Mouse (Mus musculus) T-helper 17 cell (primary cell): ENCODE measurements around the gene Cwf19l1.

Experiments
- in situ Hi-C, 2 experiments: fragments of 300-600 bp; cut with MboI, MseI; formaldehyde crosslinking; loops; 1 replicate in 1 of 2; 2 replicates in 1 of 2; pipeline ENCODE4 v1.15.1; 2025; ENCODE audit warnings: high pct_unique_total_duplicates in 2 of 2

Gene Cwf19l1

DNA sequence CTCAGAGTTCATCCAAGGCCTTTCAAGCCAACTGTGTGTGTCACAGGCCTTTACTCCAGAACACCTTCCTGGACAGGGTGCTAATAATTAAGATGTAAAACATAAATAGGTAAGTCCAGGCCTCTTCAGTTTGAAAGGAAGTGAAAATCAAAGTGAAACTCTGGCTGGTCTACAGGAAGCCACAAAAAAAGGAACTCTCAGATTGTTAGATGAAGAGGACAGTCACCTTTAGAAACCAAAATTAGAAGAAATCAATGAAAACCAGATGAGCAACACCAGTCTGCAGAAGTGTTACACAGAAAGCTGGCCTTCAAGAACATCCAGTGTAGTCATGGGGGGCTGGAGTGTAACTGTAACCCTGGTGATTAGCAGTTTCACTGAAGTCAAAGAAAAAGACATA is 17.9 kb downstream of the Cwf19l1 start:
- in situ Hi-C loops: no loop called here

DNA sequence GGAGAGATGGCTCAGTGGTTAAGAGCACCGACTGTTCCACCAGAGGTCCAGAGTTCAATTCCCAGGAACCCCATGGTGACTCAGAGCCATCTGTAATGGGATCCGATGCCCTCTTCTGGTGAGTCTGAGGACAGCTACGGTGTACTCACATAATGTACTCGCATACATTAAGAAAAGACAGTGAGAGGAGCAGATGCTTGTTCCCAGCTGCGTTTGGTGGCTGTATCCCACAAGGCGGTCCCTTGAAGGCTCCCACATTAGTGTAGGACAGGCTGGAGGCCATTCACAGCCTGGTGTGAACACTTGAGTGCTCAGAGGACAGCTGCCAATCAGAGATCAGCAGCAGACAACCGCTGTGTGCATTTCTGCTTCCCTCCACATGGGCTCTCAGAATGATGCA is 24.0 kb downstream of the Cwf19l1 start:
- in situ Hi-C loops: no loop called here

DNA sequence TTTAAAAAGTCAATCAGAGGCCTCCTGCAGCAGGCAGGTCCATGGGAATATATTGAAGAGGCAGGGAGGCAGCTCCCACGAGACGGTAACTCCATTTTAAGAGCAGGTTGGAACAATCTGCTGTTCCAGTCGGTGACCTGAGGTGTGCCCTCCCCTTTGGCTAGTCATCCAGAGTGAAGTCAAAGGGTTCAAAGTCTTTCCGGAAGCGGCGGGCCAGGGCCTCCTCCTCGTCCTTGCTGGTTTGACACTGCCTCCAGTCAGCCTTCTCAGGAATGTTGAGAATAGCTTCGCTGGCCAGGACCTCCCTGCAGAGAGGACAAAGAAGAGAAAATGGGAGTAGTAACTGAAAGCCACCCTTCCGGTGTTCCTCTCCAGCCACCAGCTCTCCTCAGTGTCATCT is 25.3 kb downstream of the Cwf19l1 start:
- in situ Hi-C loops: no loop called here

DNA sequence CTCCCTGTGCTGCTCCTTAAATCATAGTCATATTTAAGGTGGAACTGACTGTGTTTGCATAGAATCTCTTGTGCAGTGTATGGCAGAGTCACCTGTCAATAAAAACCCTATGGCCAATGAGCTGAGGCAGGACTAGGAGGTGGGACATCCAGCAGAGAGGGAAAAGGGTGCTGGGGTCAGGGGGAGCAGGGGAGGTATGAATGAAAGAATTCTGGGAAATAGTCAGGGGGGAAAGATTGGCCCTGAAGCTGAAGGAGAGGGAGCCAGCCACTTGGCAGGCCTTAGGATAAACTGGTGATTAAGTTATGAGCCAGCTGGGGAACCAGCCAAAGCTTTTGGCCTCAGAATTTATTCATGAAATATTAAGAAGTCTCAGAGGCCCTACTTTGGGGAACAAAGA is 26.7 kb downstream of the Cwf19l1 start:
- in situ Hi-C loops: loop anchor here in 1 of 2 experiments (5.0 kb wide), 1 partner anchor 42 kb away; the partner anchor contains the start of gene Erlin1

DNA sequence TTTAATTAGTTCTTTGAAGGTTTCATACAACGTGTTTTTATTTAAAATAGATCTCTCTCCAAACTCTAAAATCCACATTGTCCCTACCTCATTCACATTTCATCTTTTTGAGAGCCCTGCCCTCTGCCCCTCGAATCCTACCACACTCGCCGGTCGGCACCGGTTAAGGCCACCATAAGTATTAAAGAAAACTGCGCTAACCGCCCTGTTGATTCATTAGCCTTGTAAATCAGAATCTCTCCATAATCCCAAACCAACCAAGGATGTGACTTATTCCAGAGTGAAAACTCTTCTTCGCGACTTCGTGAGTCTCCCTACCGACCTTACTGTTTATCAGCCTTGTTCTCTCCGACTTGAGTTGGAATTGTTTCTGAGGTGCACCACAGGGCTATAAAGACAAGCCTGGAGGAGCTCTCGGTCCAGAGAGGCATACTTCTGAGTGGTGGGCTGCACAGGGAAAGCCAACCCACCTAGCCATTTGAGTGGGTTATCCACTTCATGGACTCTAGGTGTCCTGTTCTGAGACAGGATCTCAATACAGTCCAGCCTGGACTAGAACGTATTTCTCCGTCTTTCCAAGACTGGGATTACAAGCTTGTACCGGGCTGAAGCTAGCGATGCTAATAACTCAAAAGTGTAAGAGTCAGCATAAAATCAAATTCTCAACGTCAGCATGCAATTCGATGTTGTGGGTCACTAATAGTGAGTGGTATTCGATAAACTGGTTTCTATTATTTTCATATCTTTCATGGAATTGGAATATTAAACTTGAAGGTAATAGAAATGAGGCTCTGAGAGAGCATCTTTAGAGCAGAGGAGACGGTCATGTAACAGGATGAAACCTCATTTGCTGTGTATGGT is 27.8 kb downstream of the Cwf19l1 start:
- in situ Hi-C loops: loop anchor here in 1 of 2 experiments (5.0 kb wide), 1 partner anchor 41 kb away; the partner anchor contains the start of gene Erlin1

DNA sequence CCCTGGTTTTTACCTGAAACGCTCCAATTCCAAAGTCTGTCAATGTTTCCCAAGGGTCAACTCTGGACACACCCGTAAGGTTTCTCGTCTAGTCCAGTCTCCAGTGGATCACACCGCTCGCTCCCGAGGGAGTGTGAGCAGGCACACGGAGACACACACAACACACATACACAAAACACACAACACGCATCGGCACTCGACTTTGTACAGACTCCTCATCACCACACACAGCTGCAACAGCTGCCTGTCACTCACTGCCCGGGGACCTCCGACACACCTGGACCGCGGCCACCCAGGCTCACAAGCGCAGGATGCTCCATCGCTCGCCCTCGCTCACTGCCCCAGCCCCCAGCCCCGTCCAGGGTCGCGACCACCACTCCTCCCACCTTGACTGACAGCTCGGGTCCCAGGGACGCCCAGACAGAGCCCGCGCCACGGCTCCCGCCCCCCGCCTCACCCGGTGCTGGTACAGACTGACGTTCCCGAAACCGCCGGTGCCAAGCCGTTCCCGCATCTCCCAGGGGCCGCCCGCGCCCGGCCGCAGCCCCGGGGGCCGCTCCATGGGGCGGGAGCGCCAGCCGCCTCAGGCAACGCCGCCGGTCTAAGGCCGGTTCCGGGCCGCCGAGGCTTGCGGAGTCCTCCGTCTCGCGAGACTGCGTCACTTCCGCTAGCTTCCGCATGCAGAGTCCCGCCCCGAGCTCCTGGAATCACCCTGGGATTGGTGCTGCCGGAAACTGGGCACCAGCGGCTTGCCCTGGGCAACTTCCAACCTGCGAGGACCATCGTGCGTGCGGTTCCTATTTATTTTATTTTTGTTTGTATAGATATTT is 28.6 kb downstream of the Cwf19l1 start, which contains the start of gene Chuk:
Chuk (minus strand) TSS at position 650 of the 830 bp plus-strand sequence.
- in situ Hi-C loops: loop anchor here in 1 of 2 experiments (5.0 kb wide), 1 partner anchor 40 kb away; the partner anchor contains the start of gene Erlin1

DNA sequence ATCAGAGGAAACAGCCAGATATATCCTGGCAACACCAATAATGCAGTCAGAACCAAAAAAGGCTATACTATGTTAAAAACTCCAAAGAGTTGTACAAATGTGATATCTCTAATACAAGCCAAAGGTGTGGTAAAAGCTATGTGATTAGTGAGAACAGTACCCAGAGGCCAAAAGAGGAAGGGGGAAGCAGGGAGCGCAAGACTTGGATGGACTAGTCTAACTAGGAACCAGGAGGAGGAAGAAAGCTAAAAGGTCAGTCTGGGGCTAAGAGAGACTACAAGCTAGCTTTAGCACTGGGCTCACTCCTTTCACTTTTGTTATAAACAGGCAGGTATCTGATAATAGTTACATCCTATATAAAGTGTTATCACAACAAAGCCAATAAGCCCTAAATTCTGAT is 31.3 kb downstream of the Cwf19l1 start:
- in situ Hi-C loops: no loop called here

DNA sequence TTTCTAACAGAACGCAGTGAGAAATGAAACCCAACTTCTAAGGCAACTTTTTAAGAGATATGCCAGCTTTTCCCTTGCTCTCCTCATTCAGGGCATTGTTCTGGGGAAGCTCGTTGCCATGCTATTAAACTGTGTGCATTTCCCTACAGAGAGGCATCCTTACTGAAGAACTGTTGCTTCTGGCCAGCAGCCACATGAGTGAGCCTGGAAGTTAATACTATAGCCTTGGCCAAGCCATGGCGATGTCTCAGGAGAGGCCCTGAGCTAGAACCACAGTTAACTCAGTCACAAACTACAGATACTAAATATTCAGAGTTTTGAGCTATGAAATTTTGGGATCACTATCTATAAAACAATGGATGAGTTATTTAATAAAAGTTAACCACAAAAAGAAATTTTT is 32.7 kb downstream of the Cwf19l1 start:
- in situ Hi-C loops: no loop called here

DNA sequence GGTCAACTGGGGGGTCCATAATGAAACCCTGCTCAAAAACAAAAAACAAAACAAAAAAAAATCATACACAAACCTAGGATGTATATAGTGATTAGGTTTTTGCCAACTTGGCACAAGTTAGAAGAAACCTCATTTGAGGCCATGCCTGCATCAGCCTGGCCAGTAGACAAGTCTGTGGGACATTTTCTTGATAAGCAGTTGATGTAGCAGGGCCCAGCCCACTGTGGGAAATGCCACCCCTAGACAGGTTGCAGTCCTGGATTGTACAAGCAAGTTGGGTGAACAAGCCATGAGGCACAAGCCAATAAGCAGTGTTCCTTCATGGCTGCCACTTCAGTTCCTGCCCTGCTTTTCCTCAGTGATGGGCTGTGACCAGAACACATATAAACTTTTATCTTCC is 34.8 kb downstream of the Cwf19l1 start:
- in situ Hi-C loops: no loop called here

DNA sequence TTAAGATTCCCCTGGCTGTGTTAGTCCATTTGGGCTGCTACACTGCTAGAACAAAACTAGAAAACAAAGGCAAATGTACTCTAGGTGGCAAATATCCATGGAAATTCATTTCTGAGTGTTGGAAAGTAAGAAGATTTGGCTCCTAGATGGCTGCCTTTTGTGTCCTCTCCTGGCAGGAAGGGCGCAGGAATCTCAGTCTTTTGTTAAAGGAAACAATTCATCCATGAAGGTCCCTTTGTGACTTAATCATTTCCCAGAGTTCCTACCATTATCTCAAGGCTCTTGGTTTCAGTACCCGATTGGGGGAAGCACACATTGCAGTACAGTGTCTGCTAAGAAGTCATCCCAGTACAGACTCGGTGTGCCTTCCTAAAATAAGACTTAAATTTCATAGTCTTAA is 49.4 kb downstream of the Cwf19l1 start:
- in situ Hi-C loops: no loop called here

DNA sequence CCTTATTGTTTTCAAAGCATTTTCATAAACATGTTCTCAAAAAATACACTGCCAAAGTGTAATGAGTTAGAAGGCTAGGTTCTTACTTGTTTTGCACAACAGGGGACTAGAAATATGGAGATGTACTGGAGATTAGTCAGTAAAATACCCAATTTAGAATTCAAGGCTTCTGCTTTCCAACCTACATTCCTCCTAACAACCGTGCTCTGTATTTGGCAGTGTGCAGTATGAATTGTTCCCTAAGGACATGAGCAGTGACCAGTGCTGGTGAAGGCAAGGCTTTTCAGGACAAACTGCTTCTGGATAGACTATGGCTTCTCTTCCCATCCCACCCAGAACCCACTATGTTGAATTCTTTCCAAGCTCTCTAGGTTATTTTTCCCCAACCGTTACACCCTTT is 54.8 kb downstream of the Cwf19l1 start:
- in situ Hi-C loops: no loop called here

DNA sequence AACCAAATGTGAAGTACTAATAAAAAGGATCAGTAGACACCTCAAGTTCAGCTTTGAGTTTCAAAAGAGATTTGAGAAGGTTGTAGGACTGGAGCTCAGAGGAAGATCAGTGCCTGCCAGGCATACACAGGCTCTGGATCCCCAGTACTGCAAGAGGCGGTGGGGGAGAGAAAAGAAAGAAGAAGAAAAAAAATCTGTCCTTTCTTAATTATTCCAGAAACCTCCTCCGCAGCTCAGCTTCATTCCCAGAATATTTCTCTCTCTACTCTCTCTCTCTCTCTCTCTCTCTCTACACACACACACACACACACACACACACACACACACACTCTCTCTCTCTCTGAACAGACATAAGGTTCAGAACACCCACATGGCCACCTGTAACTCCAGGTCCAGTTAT is 55.7 kb downstream of the Cwf19l1 start:
- in situ Hi-C loops: no loop called here

DNA sequence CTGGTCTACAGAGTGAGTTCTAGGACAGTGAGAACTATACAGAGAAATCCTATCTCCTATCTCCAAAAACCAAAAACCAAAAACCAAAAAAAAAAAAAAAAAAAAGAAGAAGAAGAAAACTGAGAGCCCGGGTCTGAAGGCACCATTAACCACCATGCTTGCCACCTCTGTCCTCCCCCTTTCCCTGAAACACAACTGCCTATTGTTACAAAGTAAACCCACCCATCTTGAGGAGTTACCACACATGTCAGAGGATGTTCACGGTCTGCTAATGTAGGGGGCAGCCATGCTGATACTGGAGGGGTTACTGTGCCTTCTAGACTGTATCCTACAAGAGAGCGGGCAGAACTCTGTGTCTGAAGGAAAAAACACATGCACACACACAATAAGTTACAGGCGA is 58.7 kb downstream of the Cwf19l1 start:
- in situ Hi-C loops: no loop called here

DNA sequence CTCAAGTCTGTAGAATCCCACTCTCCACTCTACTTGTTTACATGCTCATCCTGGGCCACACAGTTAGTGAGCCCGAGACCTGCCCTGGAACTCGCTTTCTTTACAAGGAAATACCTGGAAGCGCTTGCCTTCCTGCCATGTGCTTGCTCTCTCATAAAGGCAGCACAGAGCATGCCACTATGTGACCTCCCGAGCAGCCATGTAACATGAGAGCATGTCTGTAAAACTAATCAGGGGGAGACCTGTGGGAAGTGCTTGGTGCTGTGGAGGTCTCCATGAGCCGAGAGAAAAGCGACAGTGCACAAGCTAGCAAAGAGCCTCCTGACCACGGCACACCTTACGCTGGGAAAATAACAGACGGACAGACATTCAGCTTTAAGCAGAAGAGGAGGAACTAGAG is 59.2 kb downstream of the Cwf19l1 start:
- in situ Hi-C loops: no loop called here

DNA sequence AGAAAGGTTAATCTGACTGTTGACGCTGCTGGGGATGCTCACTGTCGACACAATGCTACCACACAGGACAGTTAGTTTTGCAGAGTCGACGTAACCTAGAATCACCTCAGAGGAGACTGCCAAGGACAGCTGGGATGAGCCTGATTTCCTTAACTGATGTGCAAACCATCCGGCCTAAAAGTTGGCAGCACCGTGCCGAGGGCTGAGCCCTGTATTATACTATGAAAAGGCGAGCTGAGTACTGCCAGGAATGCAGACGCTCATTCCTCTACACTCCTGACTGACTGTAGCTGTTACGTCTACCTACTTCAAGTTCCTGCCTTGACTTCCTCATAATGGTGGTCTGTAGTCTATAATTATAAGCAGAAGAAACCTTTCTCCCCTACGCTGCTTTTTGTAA is 60.7 kb downstream of the Cwf19l1 start:
- in situ Hi-C loops: no loop called here

DNA sequence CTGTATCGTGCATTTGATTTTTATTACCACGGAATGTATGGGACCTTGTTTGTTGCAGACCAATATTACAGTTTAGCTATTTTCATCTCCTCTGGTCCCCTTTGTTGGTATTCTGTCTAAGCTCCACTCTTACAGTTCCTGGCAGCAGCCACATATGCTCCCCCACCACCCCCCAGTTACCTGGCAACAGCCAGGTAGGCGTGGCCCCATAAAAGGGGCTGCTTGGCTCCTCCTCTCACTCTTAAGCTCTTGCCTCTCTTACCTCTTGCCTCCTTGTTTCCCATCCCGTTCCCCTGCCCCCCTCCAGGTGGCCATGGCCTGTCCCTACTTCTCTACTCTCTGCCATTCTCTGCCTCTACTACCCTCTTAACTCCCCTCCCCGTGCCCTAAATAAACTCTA is 64.5 kb downstream of the Cwf19l1 start:
- in situ Hi-C loops: no loop called here

DNA sequence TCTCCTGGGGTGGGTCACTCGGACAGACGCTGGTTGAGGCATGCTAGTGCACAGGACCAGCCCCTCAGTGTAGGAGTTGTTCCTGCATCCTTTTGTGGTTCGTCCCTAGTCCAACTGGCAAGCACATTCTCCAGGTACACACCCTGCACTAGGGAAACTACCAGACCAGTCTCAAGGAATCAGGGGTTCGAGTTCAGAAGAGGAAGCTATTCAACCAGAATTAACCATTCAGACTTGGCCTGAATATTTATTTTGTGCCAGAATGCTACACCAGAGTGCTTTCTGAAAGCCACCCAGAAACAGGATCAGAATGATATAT is 65.8 kb downstream of the Cwf19l1 start:
- in situ Hi-C loops: loop anchor here in 1 of 2 experiments (5.0 kb wide), 1 partner anchor 37 kb away; the partner anchor contains the start of gene Chuk

DNA sequence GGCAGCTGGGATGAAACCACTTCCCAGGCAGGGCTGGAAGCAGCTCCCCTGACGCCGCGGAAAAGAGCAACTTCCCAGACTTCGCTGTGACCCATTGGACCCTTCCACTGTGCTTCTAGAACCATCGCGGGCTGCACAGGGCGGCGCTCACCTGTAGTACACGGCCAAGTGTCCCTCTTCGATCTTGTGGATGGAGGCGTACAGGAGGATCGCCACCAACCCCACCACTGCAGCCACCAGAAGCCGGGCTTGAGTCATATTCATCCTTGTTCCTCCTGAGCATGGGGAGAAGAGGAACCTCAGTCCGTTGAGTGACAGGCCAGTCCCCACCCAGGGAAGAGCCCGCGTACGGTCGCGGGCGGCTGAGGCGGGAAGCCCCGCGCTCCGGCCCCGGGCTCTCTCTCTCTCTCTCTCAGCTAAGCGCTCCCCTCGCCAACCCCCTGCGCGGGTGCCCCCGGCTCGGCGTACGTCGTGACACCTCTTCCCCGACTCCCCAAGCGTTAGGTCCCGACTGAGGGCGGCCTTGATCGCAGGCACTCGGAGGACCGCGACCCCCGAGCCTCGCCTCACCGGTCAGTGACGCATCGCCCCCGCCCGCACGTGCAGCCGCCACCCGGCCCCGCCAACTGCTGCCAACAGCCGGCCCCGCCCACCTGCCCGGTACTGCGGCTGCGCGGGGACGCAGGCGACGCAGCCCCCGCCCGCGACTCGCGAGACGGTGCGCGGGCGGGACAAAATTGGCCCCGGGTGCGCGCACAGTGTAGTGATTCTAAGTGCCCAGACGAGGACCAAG is 66.4 kb downstream of the Cwf19l1 start, which contains the start of gene Erlin1:
Erlin1 (minus strand) TSS at position 665 of the 793 bp plus-strand sequence.
- in situ Hi-C loops: loop anchor here in 1 of 2 experiments (5.0 kb wide), 1 partner anchor 38 kb away; the partner anchor contains the start of gene Chuk

DNA sequence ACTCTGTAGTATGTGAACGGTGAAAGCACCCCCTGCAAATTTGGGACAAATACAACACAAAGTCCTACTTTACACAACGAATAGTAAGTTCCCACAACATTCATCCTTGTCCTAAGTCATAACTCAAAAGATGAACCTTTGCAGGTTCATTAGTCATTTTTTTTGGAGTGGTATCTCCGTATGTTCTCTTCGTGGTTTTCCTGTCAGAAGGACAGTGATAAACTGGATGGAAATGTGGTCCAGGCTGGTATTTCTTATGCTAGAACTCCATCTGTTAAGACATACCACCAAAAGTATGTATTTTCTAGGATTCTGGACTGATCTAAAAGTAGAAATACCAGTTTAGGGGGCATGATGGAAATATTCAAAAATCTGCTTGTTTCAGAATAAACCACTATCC is 67.4 kb downstream of the Cwf19l1 start:
- in situ Hi-C loops: loop anchor here in 1 of 2 experiments (5.0 kb wide), 1 partner anchor 39 kb away; the partner anchor contains the start of gene Chuk

DNA sequence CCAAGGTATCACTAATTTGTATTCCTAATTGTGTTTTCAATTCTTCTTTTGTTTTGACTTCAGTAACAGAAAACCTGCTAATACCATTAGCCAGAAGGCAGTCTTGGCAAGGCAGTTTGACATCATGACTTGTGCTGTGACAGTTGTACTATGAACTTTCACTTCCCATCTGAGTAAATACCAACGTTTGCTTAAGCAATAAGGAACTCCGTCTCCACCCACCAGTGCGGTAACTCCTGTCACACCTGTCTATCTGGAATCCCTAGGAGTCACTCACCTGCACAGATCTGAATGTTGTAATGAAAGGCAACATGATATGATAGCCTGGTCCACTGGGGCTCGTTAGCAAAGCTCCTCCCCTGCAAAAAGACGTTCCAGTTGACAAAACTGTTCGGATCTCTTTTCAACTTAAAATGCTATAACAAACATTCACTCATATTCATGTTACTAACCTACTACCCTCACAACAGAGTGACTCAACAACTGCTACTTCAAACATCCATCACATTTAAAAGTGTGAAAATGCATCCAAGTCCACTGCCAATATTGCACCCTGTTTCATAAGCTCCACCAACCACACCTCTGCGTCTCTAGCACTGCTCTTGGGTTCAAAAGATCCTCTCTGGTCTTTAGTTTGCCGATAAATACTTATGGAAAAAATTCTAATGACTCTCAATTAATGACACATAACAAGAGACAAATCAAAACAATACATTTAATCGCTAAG is 68.2 kb downstream of the Cwf19l1 start:
- in situ Hi-C loops: loop anchor here in 1 of 2 experiments (5.0 kb wide), 1 partner anchor 40 kb away; the partner anchor contains the start of gene Chuk
